Mouse (Mus musculus) gastrocnemius, postnatal 10 days (tissue): ENCODE data around the gene Sgms1. TPM values are rescaled to one million over a fixed set of nuclear protein-coding genes. Genes with fewer than 3 reads are reported as not detected.
"Not testable (repeated sequence)": the region's sequence is repeated elsewhere in the genome, so short reads cannot be mapped to it uniquely, and the experiment has no call there.

Source experiments
- DNase-seq: peaks from one replicate; pipeline ENCODE4 v3.0.0; 2021; ENCODE audit warnings: mixed read lengths
- total RNA-seq, 2 experiments: library from RNA; stranded (reverse); gene quantifications; 2 replicates each; pipeline ENCODE4 v1.2.3; 2021

The Sgms1 gene
- total RNA-seq, 2 experiments from 2014 or later, result 51.0 to 52.7 TPM

DNA sequence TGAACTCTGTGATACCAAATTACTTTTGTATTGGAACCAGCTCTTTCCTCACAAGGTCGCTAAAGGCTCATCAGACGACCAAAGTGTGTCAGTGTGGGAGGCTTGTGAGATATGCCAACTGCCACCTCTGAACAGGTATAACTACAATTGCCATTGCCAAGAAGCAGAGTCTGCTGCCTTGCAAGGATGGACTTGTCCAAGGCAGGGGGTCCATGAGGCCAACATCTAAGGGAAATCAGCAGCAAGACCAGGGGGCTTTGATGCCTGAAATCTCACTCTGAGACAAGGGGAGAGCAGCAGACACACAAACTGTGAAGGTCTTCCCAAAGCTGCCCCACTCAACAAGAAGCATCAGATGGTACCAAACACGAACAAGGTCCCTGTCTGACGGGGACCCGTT lies 251.6 kb downstream of the Sgms1 start:
- DNase-seq, result no peak

DNA sequence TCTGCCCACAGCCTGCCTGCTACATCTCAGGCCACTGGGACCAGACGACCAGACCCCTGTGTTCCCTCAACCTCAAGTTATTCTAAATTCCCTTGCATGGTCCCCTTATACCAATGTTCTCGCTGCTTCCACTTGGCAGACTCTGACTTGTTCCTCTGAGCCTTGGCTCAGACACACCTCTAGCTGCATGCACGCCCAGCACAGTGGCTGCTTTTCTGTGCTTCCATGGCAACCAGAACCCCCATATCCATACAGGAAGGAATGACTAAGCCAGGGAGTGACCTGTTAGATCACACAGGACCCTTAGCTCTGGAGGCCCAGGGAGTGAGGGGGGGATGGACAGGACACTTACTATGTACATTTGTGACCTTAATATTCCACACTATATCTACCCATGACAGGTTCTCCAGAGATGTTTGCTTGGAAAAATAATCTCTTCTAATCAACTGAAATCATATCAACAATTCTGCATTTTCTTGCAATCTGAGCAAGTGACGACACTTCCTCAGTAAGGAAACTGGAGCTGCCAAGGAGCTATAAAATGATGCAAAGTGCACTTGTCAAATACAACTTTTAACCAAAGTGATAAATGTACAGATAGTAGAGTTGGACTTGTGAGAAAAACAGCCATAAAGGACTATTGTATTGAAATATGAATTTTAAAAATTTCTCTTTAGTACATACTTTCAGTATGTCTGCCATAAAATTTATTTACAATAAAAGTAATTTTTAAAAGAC lies 252.5 kb downstream of the Sgms1 start:
- DNase-seq, result no peak

DNA sequence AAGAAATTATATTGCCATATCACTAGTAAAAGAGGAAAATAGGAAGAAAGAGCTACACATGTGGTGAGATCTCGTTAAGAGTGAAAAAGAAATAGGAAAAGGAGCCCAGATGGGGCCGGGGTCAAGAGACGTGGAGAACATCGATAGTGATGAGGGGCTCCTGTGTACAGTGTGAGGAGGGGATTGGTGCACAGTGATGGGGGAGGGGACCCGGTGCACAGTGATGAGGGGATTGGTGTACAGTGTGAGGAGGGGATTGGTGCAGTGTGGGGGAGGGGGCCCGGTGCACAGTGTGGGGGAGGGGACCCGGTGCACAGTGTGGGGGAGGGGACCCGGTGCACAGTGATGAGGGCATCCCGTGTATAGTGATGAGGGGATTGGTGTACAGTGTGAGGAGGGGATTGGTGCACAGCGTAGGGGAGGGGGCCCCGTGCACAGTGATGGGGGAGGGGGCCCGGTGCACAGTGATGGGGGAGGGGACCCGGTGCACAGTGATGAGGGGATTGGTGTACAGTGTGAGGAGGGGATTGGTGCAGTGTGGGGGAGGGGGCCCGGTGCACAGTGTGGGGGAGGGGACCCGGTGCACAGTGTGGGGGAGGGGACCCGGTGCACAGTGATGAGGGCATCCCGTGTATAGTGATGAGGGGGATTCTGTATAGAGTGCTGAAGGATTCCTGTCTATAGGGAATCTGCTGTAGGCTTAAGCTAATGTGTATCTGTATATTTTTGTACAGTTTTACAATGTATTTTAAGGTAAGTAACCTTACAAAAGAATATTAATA lies 257.6 kb downstream of the Sgms1 start:
- DNase-seq, result not testable (repeated sequence)

DNA sequence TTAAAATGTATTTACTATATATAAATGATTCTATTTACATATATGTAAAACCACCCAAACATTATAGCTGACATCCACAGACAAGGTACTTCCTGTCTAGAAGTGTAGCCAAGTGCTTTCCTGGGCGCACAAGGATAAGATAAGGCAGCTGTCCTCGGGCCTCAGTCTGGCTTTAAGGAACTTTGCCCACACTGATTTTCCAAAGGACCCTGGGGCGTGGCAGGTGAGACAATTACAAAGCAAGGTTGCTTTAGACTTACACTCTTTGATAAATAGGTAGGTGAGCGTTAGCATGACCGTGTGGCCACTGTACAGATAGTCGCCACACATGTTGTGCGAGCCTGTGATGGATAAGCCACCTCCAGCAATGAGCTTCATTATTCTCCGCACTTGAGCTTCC lies 260.2 kb downstream of the Sgms1 start:
- no peak for DNase-seq

DNA sequence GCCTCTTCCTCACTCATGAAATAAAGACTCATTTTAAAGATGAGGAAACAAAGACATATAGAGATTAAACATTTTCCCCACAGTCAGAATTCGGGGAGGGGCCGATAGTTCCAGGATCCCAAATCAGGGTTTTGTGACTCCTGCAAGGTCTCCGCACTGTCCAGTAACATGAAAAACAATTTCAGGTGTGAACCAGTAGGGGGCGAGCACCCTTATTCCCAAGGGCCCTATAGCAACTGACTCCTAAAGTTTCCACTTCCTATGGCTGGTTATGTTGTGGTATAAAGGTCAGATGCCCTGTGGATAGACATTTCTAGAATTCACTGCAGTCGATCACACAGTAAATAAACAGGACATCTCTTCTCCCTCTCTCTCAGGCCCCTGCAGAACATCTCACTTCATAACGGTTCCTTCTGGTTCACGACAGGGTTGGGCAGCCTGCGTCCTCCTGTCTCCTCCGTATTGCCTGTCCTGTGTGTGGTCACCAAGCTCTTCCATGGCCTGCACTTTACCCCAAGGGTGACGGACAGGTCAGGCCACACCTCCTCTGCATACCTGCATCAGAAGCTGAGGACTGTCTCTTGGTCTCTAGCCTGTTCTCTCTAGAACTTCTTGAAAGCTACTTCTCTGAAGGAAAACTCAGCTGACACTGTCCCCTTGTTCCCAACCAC lies 262.2 kb downstream of the Sgms1 start:
- DNase-seq, result no peak

DNA sequence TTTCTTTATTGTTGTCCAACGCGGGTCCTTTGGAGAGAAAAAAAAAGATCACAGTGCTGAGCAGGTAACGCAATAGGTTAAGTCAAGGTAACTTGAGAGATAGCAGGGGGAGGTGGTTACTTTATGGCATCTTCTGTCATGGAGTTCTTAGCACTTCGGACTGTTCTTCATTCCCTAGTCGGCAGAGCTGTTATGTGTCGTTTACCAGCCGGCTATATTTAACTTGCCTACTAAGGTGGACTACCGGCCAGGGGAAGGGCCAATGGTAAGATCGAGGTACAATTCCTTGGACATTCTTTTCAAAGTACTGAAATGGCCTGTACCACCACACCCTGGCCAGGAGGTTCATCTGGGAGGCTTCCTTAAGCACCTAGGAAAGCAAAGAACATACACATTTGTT lies 265.4 kb downstream of the Sgms1 start:
- DNase-seq, result no peak

DNA sequence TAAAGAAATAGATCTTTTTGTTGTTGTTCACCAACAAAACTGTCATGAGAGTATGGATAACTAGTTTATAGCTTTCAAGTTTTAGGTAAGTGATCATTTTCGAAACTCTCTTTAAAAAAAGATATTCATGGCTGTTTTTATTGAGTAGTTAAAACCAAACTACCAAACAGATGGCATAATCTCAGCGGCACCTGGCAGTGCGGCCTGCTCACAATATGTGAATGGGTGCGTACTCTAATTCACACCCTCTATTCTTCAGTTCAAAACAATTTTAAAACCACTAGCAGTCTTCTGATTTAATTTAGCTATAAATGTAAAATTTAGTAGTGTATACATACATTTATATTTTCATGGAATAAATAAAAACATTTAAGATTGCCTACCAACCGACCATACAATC lies 266.3 kb downstream of the Sgms1 start:
- no peak for DNase-seq

DNA sequence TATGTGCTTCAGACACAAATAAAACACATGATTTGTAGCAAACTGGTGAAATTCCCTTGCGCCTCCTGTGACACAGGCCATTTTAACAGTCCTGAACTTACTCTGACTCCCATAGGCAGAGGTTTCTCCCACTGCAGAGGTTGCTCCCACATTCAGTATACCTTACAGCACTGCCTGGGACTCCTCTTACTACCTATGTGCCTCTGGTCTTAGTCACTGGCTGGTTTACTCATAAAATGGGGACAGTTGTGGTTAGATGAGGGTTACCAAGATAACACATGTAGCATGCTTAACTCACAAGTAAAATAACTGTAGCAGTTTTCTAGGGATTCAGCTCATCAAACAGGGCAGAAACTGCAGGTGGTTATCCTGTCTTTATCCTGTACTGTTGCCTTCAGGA lies 268.7 kb downstream of the Sgms1 start:
- no peak for DNase-seq

DNA sequence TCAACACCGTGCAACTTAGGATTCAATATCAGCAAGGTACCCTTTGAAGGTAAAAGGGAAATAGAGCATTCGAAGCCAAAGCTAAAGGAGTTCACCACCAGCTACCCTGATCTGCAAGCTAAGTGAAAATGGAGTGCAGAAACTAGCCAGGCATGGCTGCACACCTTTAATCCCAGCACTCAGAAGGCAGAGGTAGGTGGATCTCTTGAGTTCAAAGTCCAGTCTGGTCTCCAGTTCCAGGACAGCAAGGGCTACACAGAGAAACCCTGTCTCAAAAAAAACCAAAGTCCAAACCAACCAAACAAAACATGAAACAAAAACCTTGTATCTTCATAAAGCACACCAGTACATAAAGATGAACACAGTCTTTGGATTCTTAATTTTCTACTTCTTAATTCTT lies 269.8 kb downstream of the Sgms1 start:
- no peak for DNase-seq

DNA sequence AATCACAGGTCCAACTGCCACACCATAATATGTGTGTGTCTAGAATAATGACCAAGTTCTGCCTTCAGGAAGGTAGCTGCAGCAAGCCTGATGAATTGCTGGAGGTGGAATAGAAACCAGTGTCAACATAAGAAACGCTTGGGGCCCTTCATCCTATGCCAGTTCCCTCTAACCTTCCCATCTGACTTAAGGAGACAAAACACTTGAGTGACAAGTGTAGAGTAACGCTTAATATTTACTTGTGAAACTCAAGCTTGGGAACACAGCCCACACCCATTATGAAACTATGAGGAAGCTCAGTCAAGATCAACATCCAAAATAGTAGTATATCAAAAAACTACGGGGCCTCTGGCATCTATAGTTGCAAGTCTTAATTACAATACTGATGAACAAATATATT lies 271.0 kb downstream of the Sgms1 start:
- DNase-seq, result no peak

DNA sequence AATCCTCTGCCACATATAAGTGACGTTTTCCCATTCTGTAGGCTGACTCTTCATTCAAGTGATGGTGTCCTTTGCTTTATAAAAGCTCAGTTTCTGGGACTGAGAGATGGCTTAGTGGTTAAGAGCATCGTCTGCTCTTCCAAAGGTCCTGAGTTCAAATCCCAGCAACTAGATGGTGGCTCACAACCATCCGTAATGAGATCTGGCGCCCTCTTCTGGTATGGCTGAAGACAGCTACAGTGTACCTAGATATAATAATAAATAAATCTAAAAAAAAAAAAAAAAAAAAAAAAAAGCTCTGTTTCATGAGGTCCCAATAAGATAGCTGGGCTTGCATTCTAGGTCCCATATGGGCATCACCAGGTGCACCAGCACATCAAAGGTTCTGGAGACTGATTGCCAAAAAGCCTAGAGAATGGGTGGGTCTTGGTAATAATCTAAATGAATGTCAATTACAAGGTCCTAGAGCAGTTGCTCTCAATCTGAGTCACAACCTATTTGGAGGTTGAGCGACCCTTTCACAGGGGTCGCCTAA lies 272.0 kb downstream of the Sgms1 start:
- no peak for DNase-seq

DNA sequence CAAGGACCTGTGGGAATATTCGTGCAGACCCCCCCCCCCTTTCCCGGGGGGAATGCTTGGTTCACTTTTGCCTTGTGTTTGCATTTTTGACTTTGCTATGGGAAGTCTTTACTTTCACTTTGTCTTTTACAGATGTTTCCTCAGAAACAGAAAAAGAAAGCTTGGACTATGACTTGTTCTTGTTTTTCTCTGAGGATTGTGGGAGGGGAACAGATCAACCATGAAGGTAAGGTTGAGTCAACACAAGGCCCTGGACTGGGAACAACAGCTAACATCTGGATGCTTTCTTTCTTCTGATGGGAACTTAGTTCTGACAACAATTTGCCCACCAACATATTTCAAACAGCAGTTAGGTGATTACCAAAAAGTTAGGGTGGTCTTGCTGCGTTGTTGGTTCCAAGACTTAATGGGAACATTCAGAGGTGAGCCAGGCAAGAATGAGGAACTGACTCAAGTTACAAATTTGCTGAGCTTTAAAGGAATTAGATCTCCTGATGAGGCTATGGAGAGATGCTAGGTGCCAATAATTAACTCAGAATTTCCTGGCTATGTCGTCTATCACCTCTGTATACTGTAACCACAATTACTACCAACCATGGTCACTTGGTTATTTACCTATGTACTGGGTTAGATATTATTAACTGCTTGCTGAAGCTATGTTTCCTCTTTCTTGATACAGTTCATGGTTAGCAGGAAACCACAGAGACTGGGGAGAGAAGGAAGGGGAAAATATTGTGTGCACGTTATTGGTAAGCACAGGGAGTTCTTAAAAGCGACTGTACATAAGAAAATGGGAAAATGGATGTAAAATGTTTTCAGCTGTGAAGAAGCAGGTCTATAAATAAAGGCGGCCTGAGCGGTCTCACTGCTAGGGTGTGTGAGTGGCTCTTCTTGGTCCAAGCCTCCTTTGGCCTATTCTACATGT lies 277.4 kb downstream of the Sgms1 start:
- no peak for DNase-seq

DNA sequence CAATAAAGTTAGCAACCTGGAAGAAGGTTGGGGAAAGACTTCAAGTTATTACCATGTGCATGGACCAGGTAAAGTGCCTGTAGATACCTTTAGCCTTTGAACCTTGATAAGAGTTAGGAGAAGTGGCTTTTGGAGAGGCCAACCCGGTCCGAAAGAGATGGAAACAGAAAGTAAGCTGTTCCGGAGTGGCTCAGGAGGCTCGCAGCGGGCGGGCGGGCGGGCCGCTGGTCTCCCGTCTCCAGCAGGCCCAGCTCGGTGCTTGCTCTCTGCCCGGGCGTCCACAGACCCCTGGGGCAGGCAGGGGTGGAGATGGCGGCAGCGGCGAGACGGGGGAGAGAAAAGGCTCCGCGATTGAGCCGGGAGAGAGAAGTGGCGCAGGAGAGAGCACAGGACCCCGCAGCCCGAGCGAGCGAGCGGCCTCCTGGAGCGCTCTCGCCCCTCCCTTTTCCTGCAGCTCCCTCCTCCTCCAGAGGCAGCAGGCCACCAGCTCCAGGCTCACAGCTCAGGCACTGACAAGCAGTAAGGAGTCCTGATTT lies 281.7 kb downstream of the Sgms1 start, which contains the start of gene Asah2:
TSS of gene Asah2 (minus strand) at position 441 of the 536 bp plus-strand sequence.
- peak; percentile 73 for DNase-seq

DNA sequence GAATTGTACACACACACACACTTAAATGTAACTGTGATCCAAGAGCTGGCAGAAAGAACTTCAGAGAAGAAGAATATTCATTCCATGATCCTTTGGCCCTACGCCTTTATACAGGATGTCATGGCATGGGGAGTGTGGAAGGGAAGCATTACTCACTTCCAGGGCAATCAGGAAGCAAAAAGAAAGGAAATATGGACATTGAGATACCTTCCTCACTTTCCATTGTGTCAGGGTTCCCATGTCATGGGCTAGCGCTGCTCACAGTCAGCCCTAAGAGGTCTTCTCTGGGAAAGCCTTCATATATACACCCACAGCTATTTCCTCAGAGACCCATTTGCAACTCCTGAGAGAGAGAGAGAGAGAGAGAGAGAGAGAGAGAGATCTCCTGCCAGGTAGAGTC lies 282.8 kb downstream of the Sgms1 start:
- no peak for DNase-seq

DNA sequence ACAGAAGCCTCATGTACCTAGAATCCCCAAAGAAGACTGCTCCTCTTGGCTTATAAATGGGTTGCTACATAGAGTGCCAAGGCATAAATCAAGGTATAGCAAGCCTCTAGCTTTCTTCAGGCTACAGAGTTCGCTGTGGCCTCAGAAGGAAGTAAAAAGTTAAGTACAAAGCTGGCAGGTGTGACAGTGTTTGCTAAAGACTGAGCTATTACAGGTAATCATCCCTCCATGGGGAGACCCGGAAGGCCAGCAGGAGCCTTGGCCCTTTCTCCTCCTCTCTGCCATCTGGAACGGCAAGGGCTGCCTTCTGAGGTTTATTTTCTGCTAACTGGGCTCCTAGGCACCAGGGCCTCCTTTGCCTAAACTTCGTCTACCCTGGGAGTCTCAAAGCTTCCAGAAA lies 285.3 kb downstream of the Sgms1 start:
- no peak for DNase-seq

DNA sequence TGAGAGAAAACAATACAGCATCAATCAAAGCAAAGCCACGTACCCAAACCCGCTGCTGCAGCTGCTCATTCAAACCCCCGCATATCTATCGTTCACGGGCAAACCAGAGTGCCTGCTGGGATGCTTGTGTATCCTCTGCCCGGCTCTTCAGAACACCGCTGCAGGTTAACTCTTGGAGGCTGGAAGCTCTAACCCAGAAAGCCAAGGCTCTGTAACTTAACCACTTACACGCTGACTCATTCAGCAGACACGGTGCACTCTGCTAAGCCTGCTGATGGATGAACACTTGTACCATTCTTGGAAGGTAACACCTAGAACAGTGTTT lies 286.6 kb downstream of the Sgms1 start:
- no peak for DNase-seq

DNA sequence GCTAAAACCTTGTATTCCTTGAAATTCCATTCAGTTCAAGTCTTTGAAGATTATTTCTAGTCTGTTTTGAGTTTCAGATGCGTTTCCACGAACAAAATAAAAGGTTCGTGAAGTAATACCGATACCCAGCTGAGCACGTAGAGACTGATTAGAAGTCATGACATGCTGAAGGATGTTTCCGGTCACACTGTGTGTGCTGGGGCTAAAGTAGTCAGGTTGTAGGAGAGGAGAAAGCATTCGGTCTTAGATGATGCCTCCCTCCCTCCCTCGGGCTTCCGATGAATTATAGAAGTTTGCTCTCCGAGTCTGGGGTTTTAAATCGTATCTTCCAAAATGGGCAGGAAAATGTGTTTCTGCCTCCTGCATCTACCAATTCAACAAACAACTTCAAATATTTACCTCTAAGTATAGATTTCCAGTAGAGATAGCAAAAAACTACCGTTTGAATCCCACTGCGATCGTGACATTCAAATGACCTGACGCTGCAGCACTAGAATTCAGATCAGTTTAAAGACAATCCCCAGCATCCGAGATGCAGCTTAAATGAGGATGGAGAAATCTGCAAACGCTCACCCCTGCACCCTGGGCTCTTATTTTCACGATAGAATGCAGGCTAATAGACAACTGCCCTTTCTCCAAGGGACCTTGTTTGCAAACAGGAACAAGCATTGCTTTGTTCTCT lies 287.1 kb downstream of the Sgms1 start:
- no peak for DNase-seq

DNA sequence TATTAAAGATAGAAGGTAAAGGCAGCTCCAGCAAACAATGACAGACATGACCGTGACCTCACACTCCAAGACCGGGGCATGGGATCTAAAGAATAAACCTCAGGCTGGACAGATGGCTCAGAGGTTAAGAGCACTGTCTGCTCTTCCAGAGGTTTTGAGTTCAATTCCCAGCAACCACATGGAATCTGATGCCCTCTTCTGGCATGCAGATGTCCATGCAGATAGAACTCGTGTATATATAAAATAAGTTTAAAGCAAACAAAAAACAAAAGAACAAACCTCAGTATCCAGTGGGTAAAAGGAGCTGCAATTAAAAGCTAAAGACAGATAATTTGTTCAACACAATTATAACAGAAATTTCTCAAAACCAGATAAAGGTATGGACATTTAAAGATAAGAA lies 290.9 kb downstream of the Sgms1 start:
- DNase-seq, result no peak

DNA sequence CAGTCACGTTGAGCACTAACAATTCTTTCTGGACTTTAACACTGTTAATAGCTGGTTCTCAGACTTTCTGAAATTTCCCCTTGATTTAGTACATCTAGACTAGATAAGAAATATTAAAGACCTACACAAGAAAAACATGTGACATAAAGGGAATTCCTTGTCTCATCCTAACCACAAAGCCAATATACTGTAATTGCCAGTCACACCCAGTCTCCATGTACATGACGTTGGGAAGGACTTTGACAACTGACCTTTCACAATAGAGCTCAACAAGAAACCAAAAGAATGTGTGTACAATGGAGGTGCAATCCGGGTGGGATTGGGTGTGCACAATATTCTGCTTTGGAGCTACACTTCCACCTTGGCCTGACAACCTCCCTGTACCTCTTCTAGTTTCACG lies 297.2 kb downstream of the Sgms1 start:
- DNase-seq, result no peak

DNA sequence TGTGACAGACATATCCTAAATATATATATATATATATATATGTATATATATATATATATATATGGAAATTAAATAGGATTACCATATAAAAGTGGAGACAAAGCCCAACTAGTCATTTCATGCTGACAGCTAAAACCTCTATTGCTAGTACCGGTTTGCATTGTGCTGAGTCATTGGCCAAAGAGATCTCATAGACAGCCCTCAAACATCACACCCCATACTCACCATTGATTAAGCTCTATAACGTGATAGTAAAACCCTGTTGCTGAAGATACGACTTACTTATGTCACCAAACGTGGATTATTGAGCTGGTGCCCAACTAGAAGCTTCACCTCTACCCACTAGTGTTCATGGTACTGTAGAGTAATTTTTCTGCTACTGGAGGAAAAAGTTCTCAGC lies 298.7 kb downstream of the Sgms1 start:
- no peak for DNase-seq

DNA sequence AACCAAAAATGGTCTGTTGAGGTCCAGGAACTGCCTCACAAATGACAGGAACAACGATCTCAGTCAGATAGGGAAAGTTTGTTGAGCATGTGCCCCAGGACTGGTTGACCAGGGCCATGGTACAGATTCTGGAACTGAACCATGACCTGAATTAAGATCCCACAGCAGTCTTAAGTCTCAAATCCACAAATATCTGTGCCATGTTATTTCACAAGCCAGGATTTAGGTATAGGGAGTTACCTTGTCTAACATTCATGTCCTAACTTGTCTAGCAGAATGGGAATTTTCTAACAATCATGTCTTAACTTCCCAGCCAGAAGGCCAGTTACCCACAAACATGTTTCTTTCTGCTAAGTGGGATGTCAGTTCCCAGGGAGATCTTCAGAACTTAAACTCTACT lies 300.9 kb downstream of the Sgms1 start:
- no peak for DNase-seq
